Comparison of ENCODE assay signal across 30 mouse cellular contexts in the genomic region with DNA sequence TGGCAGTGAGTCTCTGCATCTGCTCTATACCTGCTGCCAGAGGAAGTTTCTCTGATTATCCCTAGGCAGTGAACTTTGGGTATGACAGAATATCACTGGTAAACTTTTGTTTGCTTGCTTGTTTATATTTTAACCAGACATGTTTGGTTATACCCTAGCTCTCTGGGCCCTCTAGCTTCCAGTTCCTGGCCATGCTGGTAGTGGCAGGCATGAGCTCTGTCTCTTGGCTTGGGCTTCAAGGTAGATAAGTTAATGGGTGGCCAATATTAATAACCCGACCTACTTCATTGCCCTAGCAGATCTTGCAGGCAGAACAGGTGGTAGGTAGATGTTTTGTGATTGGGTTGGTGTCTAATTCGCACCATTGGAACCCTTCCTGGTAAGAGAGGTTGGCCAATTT. TPM values are rescaled to one million over a fixed set of nuclear protein-coding genes. Genes with fewer than 3 reads are reported as not detected.
"Had no signal": no experiment of that assay in that cellular context is flagged by ENCODE, and none has a peak within 500 bp of the region (broad histone marks: within the 10 kb centered on the region; RNA-seq: fewer than 3 reads in every experiment).

No protein-coding gene starts in this region.

- H3K4me2 ChIP-seq: forebrain, embryonic 15.5 days; heart, embryonic 11.5 days; heart, embryonic 13.5 days; heart, embryonic 15.5 days; hindbrain, embryonic 13.5 days; hindbrain, embryonic 15.5 days; limb, embryonic 12.5 days; liver, embryonic 11.5 days; liver, embryonic 13.5 days; liver, embryonic 15.5 days had no signal

- H3K27me3 ChIP-seq: forebrain, embryonic 15.5 days; heart, embryonic 13.5 days; heart, embryonic 15.5 days; hindbrain, embryonic 13.5 days; hindbrain, embryonic 15.5 days; limb, embryonic 12.5 days; liver, embryonic 13.5 days; liver, embryonic 15.5 days had no signal

- H3K9me3 ChIP-seq: forebrain, embryonic 15.5 days; heart, embryonic 13.5 days; heart, embryonic 15.5 days; hindbrain, embryonic 13.5 days; hindbrain, embryonic 15.5 days; limb, embryonic 10.5 days; limb, embryonic 12.5 days; liver, embryonic 13.5 days; liver, embryonic 15.5 days had no signal

- H3K9ac ChIP-seq: forebrain, embryonic 15.5 days; forebrain, postnatal 0 days; heart, embryonic 13.5 days; heart, embryonic 15.5 days; hindbrain, embryonic 13.5 days; hindbrain, embryonic 15.5 days; limb, embryonic 12.5 days; liver, embryonic 13.5 days; liver, embryonic 15.5 days; liver, postnatal 0 days had no signal

- H3K36me3 ChIP-seq: forebrain, embryonic 15.5 days; heart, embryonic 13.5 days; heart, embryonic 15.5 days; hindbrain, embryonic 13.5 days; hindbrain, embryonic 15.5 days; limb, embryonic 10.5 days; limb, embryonic 12.5 days; liver, embryonic 13.5 days; liver, embryonic 15.5 days had no signal

- H3K27ac ChIP-seq: forebrain, embryonic 15.5 days; heart, adult 2 months; heart, embryonic 13.5 days; heart, embryonic 15.5 days; hindbrain, embryonic 13.5 days; hindbrain, embryonic 15.5 days; hindbrain, postnatal 0 days; kidney, postnatal 0 days; layer of hippocampus, adult 2 months; left cerebral cortex, adult 2 months; limb, embryonic 10.5 days; limb, embryonic 12.5 days; liver, embryonic 13.5 days; liver, embryonic 15.5 days had no signal

- H3K4me3 ChIP-seq: forebrain, embryonic 15.5 days; heart, adult 2 months; heart, embryonic 13.5 days; heart, embryonic 15.5 days; hindbrain, embryonic 13.5 days; hindbrain, embryonic 15.5 days; layer of hippocampus, adult 2 months; left cerebral cortex, adult 2 months; limb, embryonic 10.5 days; limb, embryonic 12.5 days; liver, embryonic 13.5 days; liver, embryonic 15.5 days had no signal

- ATAC-seq: forebrain, embryonic 15.5 days; forebrain, postnatal 0 days; hindbrain, postnatal 0 days; intestine, embryonic 16.5 days; liver, postnatal 0 days had no signal

- DNase-seq: forebrain, postnatal 0 days; gastrocnemius, postnatal 14 days; gastrocnemius, postnatal 36 days; heart, adult 11 months; heart, adult 2 months; heart, postnatal 14 days; heart, postnatal 36 days; liver; liver, embryonic 13.5 days; liver, postnatal 0 days had no signal

- H3K4me1 ChIP-seq: forebrain, embryonic 15.5 days; heart, embryonic 13.5 days; heart, embryonic 15.5 days; hindbrain, embryonic 13.5 days; hindbrain, embryonic 15.5 days; limb, embryonic 10.5 days; limb, embryonic 12.5 days; liver, embryonic 13.5 days; liver, embryonic 15.5 days had no signal

RNA-seq across cellular contexts. Expression of a gene that starts 29.2 kb away (rescaled TPM):
- polyA plus RNA-seq: forebrain, embryonic 15.5 days; forebrain, postnatal 0 days; gonadal fat pad, adult 2 months; heart, adult 2 months; heart, embryonic 11.5 days; heart, embryonic 13.5 days; heart, embryonic 15.5 days; heart, postnatal 0 days; hindbrain, embryonic 11.5 days; hindbrain, embryonic 13.5 days; hindbrain, embryonic 15.5 days; hindbrain, postnatal 0 days; intestine, embryonic 14.5 days; intestine, embryonic 16.5 days; kidney, postnatal 0 days; limb, embryonic 10.5 days; limb, embryonic 12.5 days; limb, embryonic 14.5 days; liver, embryonic 11.5 days; liver, embryonic 13.5 days; liver, embryonic 15.5 days; liver, postnatal 0 days had no signal
